Mouse (Mus musculus) yolk sac, embryonic 10.5 days (tissue): ENCODE measurements around the gene Apaf1.

Source experiments
- DNase-seq: peaks from one replicate; pipeline ENCODE4 v3.0.0-alpha.2; 2017; ENCODE audit warnings: low spot score

Gene Apaf1

DNA sequence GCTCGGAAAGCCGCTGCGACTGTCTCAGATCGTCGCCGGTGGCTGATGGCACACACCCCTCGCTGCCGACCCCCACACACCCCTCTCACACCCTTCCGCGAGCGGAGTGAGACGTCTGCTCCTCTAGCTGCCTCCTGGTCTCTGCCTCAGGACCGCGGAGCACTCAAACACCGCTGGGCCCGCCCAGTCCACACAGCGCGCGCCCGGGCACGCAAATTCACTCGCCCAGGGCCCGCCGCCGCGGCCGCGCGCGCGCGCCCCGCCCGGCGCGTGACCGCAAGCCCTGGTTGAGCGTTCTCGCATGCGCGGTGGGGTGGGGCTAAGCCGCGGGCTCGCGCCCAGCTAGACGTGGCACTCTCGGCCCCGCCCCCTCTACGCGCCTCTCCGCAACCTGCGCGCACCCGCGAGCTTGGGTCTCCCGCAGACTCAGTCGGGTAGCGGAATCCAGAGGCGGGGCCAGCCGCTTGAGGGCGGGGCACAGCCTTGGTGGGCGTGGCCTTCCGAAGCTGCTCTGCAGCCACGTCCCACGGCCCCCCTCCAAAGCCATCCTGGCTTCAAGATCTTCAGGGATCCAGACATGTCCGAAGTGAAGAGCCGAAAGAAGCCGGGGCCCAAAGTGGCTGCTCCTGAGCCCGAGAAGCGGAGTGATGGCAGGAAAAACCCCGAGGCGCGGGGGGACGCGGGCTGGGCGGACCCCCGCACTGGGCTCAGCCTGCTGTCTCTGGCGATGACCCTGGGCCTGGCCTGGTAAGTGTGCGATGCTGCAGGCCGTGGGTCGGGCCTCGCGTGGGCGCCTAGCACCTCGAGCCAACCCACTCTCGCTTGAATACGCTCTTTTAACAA lies at the start of gene Apaf1, which contains the start of gene Ikbip:
Apaf1 (minus strand) TSS at position 221 of the 843 bp plus-strand sequence.
Ikbip (plus strand) TSS at position 391 of the 843 bp plus-strand sequence.
- DNase-seq, result peak; percentile 99

DNA sequence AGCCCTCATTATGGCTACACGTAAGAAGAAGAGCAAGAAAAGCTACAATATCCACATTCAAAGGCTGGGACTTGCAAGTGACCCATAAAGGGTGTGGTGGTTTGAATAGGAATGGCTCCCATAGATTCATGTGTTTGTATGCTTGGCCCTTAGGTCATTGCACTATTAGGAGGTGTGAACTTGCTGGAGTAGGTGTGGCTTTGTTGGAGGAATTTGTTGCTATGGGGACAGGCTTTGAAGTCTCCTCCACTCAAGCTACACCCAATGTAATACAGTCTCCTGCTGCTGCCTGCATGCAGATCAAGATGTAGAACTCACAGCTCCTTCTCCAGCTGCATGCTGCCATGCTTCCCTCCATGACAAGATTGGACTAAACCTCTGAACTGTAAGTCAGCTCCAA lies 49.0 kb upstream of the Apaf1 start:
- no peak for DNase-seq

DNA sequence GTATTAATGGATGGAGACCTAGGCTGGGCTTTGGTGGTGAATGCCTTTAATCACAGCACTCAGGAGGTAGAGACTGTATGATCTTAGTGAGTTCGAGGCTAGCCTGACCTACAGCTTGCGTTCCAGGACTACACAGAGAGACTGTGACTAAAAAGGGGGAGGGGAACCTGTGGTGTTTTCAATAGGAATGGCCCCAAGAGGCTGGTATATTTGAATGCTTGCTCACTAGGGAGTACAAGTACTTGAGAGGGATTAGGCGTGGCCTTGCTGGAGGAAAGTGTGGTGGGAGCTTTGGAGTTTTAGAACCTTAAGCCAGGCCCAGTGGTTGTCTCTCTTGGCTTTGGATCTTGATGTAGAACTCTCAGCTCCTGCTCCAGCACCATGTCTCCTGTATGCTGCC lies 48.2 kb upstream of the Apaf1 start:
- no peak for DNase-seq

DNA sequence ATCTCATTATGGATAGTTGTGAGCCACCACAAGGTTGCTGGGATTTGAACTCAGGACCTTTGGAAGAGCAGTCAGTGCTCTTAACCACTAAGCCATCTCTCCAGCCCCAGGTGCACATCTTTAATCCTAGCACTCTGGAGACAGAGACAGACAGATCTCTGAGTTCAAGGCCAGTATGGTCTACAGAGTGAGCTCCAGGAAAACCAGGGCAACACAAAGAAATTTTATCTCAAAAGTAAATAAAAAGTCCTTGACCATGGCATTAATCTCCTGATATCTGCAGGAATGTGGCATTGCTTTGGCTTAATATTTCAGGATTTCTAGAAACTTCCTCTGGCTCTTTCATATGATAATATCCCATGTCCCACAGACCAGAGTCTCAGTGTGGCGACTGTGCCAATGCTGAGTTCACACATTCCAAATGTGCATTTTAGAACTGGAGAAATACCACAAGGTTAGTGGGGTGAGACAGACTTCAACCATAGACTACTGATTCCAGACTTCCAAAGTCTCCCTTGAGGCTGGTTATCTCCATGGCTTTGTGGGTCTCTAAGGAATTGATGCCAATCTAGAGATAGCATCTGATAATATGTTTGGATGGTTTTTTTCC lies 46.1 kb upstream of the Apaf1 start:
- no peak for DNase-seq

DNA sequence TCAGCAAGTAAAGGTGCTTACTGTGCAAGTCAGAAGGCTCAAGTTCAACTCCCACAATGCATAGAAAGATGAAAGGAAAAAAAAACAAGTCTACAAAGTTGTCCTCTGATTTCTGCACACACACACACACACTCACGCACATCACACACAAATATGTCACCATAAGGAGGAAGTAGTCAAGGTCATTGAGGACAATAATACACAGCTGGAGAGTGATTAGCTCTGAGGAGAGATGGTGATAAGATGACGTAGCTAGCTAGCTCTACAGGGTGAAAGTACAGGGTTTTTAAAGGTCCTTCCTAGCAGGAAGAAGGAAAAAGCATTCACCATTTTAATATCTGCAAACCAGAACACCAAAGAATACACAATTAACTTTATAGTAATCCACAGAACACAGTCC lies 44.8 kb upstream of the Apaf1 start:
- no peak for DNase-seq

DNA sequence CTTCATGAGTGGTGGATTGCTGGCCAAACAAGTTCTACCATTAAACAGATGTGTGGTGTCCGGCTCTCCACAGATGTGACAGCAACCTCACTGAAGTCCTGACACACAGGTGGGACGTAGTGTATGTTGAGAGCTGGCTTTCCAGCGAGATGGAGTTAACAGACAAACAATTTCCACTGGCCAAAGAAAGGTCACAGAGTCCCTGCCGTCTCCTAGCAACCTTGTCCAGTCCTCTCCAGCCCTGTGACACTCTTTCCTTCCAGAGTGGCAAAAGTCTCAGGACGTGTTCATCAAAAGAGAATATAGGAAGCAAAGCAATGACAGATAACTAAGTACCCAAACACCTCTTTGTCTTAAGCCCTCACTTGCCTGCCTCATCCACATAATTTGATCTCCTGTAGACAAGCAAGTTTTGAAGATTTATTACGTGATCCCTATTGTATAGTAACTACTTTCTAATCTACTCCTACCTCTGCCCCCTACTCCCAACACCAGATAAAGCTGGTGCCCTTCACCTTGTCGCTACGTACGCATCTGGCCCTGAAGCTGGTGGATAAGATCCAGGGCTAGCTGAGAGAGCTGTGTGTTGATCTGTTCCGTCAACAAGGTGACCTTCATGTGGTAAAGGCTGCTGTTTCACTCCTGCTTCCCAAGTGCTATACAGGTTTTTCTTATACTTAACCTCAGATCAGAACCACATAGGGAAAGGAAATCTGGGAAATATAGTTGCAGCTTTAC lies 44.2 kb upstream of the Apaf1 start:
- DNase-seq, result no peak

DNA sequence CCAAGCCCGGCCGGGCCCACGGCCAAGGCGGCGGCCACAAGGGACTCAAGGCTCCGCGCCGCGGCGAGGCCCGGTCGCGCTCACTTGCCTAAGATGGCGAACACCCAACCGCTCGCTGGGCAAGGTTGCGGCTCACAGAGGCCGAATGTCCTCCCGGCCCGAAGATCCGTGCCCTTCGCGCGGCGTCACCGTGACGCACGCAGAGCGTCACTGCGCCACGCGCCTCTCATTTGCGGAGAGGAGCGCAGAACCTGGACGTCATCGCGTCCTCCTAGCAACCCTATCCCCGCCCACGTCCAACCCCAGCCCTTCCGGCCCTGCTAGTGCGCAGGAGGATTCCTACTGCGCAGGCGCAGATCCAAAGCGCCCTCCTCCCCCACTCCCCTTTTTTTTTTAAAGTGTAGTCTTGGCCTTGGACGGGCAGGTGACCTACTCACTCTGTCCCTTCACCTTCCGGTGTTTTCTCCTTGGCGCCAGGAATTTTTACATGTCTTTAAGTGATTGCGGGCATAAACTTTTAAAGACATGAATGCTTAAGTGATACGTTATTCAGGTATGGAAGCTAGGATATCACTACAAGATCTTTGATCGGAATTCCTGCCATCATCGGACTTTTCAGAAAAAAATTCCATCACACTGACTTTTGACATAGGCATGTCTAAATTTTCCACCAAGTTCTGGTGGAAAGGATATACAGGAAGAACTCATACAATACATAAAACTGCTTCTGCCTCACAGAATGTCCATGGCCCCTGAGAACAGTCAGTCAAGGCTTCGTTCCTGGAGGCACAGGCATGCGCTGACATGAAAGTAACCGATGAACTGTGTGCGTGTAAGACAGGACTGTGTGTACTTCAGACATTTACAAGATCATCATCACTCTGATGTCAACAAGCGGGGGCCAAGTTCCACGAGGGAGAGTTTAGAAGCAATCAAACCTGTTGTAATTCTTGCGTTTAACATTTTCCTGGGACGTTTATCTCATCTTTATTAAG lies 41.6 kb upstream of the Apaf1 start, which contains the start of gene Slc25a3:
Slc25a3 (minus strand) TSS at position 232 of the 995 bp plus-strand sequence.
- peak; percentile 98 for DNase-seq

DNA sequence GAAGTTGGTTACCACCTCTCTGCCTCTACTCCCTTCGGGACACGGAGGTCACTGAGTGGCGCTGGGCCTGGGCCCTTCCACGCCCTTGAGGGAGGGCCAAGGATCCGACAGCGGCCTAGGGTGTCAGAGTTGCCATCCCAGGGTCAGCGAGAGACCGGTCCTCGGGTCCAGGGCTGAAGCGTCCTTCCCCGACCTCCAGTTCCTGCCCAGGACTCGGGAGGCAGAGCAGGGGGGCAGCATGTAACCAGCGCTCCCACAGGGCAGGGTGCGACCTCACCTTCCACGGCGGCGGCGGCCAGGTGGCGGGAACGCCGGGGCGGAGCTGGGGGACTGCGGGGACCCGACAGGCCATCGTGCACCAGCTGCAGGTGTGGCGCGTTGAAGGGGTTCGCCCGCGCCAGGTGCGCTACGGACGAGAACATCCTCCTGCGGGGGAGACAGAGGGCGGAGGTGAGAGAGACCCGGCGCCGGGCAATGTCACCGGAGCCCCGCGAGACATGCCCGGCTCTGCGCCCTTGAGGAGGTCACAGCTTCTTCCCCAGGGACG lies 40.8 kb upstream of the Apaf1 start:
- no peak for DNase-seq

DNA sequence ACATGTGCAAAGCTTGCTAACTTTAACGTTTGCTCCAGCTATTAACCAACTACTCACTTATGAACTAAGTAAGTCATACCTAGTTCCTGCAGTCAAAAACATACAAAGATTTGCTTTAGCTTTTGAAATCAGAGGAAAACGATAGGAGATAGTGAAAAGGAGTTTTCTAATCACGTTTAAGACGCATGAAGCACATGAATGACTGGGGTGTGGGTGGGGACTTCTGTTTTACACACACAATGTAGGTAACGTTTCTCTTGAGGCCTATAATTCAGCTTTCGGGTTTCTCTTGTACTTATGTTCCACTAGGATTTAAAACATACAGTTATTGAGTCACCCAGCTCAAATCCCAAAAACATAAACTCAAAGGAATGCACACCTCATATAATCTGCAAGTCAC lies 40.1 kb upstream of the Apaf1 start:
- DNase-seq, result no peak

DNA sequence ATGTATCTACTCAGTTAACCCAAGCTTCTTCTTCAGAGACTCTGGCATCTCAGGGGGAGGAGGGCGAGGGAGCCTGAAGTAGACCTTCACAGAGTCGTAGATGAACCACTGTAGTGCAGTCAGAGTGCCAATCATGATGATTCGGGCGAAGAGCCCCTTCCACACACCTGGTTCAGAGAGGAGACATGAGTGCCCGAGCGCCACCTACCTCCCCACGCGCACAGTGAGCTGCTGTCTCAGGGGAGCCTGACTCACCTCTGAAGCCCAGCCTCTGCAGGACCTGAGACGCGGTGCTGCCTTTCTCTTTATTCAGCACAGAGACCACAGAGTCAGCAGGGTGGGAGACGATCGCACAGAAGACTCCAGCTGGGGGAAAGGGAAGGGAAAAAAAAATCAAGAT lies 34.4 kb upstream of the Apaf1 start:
- no peak for DNase-seq

DNA sequence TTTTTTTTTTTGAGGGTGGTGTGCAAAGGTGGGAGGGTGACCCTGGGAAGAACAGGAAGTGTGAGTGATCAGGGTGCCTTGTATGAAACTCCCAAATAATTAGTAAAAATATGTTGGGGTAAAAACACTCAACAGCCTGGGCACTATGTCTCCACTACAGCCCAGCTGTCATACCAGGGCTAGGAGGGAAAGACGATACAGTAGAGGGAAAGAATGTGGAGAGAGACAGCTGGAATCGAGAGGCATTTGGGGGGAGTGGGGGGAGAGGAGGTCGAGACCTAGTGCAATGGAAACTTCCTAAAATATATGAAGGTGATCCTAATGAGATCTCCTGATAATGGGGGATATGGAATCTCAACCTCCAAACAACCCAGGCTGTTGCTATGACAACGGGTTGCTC lies 27.3 kb upstream of the Apaf1 start:
- DNase-seq, result no peak

DNA sequence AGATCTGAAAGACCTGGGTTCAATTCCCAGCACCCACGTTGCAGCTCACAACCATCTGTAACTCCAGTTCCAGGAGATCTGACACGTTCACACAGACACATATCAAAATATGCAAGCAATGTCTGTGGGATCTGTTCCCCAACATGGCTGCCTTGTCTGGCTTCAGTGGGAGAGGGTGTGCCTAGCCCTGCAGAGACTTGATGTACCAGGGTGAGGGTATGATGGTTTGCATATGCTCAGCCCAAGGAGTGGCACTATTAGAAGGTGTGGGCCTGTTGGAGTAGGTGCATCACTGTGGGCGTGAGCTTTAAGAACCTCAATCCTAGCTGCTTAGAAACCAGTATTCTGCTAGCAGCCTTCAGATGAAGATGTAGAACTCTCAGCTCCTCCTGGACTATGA lies 23.4 kb upstream of the Apaf1 start:
- DNase-seq, result no peak

DNA sequence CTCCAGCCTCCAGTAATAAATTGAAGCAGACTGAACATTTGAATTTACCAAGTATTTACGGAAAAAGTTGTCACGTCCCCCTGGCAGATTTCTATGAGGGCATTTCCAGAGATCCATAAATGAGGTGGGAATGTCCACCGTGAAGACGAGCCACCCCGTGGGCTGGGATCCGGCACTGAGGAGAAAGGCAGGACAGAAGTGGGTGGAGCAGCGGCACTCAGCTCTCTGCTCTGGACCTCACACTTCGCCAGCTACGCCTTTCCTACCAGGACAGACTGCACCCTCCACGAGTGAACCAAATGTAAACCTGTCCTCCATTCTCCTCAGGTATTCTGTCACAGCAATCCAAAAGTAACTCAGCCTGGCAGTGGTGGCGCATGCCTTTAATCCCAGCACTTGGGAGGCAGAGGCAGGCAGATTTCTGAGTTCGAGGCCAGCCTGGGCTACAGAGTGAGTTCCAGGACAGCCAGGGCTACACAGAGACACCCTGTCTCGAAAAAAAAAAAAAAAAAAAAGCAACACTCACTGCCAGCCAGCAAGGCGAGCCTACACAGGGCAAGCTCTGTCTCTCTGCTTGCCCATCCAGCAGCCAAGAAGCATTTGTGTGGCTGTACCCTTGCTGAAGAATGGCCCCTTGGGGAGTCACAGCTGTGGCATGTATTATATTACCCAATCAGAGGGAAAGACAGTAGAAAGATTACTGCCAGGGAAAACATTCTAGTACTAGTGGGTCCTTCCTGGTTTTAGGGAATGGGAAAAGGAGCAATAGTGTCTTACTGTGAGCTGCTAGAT lies 20.4 kb upstream of the Apaf1 start:
- DNase-seq, result no peak

DNA sequence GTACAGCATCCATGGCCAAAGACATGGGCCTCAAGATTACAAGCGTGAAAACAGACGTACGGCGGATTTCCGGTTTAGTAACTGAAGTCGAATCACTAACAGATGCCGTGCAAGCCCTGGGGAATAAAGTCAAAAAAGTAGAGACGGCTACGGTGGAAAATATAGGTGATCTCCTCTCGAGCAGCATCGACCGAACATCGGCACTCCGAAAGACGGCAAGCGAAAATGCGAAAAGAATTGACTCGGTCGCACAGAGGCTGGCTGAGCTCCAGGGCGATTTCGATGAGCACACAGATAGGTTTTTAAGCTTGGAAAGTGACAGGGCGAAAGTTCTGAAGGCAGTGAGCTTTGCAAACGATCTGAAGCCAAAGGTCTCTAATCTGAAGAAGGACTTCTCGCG lies 19.4 kb upstream of the Apaf1 start:
- DNase-seq, result no peak

DNA sequence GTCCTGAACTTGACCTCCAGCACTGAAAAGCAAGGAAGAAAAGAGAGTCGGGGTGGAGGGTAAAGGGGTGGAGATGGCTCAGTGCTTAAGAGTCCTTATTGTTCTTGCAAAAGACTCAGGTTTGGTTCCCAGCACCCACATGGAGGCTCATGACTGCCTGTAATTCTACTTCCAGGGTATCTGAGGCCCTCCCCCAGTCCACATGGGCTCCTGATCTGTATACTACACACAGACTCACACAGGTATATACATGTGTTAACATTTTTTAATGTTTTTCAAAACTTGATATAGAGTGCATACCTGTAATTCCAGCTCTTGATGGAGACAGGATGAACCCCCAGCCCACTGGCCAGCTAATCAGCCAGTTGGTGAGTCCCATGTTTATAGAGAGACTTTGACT lies 17.5 kb upstream of the Apaf1 start:
- DNase-seq, result no peak

DNA sequence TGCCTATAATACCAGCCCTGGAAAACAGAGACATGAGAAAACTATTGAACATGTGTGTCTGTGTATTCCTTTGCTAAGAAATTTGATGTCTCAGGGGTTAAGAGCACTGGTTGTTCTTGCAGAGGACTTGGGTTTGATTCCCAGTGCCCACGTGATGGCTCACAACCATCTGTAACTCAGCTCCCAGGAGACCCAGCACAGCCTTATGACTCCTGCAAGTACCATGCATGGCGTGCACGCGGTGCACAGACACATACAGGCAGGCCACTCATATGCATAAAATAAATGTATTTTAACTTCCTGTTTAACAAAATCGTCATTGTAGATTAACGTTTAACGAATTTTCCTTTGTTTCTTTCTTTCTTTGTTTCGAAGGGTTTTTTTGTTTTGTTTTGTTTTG lies 15.5 kb upstream of the Apaf1 start:
- DNase-seq, result no peak

DNA sequence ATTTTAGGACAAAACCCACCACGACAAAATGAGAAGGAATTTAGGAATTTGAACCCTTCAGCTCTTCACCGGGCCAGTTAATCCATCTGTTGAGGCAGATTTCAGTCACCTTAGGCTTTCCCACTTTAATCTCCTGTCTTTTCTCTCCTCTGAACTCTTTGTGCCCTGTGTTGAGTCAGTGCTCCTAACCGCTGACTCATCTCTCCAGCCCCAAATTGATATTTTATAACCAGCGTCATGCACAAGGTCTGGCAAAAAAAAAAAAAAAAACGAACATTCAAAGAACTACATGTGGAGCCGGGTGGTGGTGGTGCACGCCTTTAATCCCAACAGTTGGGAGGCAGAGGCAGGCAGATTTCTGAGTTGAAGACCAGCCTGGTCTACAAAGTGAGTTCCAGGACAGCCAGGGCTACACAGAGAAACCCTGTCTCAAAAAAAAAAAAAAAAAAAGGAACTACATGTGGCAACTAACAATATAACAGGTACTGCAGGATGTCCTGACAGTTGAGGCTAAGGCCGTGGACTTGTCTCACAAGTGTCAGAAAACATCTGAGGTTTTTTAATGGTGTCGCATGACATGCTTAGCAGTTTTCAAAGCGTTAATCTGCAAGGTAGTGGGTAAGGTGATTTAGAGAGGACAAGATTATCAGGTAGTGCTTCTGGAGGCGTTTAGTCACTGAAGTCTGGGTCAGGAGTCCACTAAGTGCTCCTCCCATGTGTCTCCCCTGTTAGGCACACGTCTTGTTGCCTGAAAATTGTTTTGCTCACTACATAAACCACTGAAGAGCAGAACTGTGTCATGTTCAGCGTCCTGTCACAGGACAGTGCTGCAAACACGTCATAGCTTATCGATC lies 11.9 kb upstream of the Apaf1 start:
- DNase-seq, result no peak

DNA sequence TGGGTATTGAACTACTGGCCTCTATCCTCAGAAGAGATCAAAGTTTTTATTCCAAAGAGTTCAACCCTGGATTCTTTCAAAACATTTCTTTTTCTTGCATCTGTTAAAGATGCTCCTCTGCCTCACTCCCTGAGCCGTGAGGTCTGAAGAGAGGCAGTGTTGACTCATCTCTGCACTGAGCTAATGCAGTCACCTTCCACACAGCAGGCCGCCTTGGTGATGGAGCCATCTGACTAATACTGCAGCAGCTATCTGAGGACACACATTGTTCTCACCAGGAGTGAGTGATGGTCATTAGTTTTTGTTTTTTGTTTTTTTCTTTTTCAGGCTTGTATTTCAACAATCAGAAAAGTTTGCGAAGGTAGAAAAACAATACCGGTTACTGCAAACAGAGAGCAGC lies 10.2 kb upstream of the Apaf1 start:
- no peak for DNase-seq

DNA sequence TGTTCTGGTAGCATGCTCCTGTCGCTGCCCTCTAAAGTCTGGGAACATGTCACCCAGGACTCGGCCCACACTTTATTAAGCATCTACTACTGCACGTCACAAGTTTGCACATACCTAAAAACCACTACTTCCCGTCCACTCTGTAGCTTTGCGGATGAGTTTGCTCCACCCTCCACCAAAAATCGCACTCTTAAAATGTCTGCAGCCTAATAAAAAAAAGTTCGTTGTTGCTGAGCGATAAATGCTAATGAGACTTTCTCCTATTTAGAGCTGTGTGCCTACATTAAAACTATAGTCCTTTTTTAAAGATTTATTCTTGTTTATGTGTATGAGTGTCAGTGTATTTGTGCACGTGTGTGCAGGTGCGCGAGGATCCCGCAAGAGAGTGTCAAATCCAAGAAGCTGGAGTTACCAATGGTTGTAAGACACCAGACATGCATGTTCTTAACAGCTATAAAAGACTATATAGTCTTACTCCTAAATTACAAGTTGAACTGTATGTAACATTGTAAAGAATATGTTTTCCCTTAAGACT lies 890 bp upstream of the Apaf1 start:
- DNase-seq, result no peak
